Mouse (Mus musculus): ENCODE results near the gene Bcl7b.

Bcl7b gene

DNA sequence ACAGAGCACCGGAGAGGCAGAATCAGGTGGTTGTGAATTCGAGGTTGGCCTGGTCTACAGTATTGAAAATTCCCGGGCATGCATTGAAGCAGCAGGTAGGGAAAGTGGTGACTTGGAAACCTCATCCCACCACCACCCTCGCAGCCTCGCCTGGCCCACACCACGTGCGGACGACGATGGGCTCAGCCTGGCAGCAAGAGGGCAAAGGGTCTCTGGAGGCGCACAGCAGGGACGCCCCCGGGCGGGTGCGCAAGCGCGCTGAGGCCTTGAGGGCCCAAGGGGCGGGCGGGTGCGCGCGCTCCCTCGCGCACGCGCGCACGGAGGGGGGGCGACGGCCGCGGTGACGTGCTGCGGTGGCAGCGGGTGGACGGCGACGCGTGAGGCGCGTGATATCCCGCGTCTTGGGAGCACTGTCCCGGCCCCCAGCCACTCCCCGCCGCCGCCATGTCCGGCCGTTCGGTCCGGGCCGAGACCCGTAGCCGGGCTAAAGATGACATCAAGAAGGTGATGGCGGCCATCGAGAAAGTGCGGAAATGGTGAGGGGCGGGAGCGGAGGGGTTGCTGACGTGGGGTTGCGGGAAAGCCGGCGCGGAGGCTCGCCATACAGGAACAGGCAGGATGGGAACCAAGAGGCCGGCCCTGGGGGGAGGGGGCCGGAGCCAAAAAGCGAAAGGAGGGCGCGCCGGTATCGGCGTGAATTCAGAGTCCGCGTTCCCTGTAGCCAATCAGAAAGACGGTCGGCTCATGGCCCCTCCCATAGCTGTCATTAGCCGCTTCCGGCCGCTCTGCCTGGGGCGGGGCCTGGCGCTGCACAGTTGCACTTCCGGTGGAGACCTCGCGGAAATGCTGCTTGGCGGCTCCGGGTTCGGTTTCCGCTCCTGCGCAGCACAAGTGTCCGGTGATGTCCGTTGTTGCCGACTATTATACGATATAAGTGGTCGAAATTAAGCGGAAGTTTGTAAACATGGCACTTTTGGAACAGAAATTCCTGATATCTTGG, at the start of gene Bcl7b:
TSS of gene Bcl7b (plus strand) at position 221 of the 1,000 bp plus-strand sequence.
- DNase-seq (ENCODE audit: low read depth) = peak; percentile 95

DNA sequence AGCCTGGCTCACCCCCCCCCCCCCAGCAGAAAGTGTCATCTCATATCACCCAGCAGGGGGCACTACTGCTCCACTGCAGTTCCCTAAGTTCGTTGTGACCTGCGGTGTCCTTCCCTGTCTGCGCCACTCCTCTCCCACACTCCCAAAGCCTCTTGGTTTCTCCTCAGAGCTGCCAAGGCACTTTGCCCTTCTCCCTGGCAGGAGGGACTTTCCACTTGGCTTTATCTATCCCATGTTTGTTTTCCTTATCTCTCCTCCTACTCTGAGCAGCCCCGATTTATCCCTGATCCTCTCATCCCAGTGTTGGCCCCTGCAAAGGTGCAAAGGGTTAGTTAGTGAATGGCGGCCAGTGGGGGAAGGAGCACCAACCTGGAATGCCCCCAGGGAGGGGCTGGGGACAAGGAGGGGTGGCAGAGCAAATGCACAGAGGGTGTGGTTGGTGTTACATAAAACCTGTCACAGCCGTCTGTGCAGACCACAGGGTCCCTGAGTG, 49.4 kb upstream of the Bcl7b start:
- DNase-seq (ENCODE audit: low read depth) = peak; percentile 55

DNA sequence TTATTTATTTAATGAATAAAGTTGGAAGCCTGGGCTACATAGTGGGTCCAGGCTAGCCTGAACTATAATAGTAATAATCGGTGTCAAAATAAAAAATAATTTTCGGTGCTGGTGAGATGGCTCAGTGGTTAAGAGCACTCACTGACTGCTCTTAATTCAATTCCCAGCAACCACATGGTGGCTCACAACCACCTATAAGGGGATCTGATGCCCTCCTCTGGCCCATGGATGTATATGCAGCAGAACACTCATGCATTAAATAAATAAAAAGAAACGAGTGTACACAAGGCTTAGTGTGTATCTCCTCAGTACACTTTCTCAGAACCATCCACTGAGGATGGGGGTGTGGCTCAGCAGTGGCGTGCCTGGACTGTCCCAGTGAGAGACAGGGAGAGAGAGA, 47.3 kb upstream of the Bcl7b start:
- no peak for DNase-seq (ENCODE audit: low read depth)

DNA sequence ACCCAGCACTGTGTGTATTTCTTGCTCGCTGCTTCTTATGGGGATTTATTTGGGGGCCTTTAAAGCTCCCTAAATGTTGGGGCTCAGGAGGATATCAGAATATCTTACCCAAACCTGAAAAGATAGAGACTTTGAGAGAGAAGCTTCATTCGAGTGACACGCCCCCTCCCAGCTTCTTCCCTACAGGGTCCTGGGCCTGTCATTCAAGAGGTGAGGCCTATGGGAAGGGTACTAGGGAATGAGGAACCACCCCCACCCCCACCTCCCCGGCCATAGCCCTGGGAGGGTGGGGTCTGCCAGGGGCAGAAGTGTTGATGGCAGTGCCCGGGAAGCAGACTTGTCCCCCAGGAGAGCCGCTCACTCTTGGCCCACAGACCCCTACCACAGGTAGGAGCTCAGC, 42.0 kb upstream of the Bcl7b start:
- no peak for DNase-seq (ENCODE audit: low read depth)

DNA sequence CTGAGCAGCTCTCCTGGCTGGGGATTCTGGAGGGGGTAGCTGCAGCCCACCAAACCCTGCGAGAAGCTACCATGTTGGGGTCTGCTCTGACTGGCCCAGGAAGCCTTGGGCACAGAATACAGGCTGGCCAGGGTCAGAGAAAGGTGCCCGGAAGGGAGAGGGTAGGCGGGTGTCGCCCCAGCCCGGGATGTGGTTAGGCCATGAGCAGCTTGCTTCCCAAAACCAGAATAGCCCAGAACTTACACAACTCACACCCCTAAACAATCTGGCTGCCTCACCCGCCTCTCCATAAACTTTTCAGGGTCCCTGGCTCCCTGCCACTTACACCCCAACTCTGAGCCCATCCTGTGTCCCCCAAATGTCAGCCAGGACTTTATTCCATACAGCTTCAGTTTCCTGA, 40.4 kb upstream of the Bcl7b start:
- DNase-seq (ENCODE audit: low read depth) = no peak

DNA sequence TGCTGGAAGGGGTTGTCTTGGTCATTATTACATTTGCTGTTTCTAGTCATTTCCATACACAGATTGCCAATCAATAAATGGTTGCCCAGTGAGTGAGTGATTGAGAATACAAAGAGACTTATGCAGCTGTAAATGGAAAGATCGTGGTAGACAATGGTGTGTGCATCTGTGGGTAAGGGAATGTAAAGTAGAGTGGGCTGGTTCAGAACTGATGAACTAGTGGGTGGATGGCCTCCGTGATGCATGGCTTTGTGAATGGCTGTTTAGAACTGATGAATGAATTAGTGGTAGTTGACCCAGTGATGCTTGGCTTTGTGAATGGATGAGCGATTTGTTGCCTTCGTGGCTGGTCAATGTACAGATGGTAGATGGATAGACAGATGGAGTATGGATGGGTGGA, 38.3 kb upstream of the Bcl7b start:
- DNase-seq (ENCODE audit: low read depth) = no peak

DNA sequence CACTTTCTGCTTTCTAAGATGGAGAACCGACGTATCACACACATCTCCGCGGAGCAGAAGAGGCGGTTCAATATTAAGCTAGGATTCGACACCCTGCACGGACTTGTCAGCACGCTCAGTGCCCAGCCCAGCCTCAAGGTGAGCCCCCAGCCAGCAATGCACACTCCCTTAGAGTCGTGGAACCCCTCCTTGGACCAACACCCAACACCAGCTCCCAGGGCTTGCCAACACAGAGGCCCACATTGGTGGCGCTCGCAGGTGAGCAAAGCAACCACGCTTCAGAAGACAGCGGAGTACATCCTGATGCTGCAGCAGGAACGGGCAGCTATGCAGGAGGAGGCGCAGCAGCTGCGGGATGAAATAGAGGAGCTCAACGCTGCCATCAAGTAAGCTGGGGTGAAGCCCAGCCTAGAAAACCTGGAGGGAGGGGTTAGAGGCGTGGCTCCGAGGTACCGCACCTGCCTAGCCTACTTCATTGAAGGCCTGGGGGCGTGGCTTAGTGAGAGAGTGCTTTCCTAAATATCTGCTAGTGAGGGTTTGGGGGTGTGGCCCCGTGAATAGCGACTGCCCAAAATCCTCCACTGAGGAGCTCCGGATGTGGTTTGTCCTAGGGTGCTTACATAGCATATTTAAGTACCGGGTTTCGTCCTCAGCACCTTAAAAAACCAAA, 34.2 kb upstream of the Bcl7b start:
- DNase-seq (ENCODE audit: low read depth) = peak; percentile 53

DNA sequence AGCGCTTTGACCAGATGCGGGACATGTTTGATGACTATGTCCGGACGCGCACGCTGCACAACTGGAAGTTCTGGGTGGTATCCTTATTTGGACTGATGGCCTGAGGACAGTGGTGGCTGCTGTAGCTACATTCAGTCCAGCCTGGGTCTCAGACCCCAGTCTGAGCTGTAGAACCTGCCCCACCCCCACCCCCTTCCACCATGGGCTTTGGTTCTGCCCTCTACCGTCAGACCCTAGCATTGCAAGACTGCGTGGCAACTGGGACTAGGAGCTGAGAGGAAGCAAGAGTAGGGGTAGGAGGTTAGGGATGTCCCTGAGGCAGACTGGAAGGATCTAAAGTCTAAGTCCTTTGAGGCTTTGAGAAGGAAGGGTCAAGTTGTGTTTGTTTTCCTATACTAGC, 33.5 kb upstream of the Bcl7b start:
- peak; percentile 53 for DNase-seq (ENCODE audit: low read depth)

DNA sequence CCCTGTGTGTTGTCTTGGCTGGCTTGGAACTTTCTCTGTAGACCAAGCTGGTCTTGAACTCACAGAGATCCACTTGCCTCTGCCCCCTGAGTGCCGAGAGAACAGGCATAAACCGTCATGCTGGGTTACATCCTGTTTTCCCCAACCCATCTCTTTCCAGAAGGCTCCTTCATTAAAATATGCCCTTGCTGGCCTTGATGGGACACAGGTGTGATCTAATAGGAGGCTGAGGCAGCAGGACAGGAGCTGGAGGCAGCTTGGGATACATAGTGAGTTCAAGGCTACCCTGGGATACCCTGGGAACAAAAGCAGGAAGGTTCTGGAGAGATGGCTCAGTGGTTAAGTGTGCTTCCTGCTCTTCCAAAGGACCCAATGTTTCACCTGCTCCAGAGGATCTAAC, 28.2 kb upstream of the Bcl7b start:
- DNase-seq (ENCODE audit: low read depth) = no peak

DNA sequence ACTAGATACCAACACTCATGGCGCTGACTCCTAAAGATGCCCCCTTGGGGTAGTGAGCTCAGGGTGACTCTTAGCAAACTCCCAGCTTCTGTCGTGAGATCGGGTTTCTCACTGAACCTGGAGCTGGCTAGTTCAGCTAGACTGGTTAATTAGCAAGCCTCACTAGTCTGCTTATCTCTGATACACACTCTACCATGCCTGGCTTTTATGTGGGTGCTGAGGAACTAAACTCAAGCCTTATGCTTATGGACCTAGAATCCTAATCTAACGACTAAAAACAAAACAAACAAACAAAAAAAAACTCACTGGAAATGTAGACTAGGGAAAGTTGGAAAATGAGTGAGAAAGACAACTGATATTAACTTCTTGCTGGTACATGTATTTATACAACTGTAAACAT, 23.6 kb upstream of the Bcl7b start:
- DNase-seq (ENCODE audit: low read depth) = no peak

DNA sequence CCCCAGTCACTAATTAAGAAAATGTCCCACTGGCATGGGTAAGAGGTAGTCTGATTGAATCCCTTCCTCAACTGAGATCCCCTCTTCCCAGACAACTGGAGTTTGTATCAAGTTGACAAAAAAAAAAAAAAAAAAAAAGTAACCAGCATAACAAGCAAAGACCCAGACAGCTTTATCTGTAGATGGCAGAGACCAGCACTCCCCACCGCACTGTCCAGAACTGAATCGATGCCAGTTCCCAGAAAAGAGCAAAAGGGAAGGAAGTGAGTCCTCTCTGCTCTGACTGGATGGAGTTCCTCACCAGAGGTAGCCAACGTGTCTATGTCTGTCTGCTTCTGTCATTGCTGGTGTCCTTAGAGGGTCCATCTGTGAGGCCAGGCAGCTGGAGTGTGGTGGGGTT, 22.6 kb upstream of the Bcl7b start:
- DNase-seq (ENCODE audit: low read depth) = no peak

DNA sequence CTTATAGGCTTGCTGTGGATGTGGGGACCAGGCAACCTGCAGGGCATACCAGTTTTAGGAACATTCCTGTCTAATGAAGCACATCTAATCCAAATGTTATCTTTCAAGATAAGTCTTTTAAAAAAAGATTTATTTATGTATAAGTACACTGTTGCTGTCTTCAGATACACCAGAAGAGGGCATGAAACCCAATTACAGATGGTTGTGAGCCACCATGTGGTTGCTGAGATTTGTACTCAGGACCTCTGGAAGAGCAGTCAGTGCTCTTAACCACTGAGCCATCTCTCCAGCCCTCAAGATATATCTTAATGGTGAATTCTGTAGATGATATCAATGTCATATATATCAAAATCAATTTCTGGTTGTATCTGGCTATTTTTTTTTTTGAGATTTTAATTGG, 22.1 kb upstream of the Bcl7b start:
- DNase-seq (ENCODE audit: low read depth) = no peak

DNA sequence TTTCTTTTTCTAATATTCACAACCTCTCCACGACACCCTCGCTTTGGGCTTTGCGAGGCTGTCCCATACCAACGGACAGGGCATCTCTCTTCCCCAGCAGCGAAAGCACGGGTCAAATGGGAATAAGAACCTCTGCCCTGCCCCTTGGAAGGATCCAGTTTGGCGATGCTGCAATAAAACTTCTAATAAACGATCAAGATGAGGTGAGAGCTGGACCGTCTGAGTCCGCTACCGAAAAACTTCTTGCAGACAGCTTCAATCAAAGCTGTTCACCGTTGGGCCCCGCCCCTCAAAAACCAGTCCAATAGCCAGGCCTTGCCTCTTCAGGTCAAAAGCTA, 19.4 kb upstream of the Bcl7b start:
- no peak for DNase-seq (ENCODE audit: low read depth)

DNA sequence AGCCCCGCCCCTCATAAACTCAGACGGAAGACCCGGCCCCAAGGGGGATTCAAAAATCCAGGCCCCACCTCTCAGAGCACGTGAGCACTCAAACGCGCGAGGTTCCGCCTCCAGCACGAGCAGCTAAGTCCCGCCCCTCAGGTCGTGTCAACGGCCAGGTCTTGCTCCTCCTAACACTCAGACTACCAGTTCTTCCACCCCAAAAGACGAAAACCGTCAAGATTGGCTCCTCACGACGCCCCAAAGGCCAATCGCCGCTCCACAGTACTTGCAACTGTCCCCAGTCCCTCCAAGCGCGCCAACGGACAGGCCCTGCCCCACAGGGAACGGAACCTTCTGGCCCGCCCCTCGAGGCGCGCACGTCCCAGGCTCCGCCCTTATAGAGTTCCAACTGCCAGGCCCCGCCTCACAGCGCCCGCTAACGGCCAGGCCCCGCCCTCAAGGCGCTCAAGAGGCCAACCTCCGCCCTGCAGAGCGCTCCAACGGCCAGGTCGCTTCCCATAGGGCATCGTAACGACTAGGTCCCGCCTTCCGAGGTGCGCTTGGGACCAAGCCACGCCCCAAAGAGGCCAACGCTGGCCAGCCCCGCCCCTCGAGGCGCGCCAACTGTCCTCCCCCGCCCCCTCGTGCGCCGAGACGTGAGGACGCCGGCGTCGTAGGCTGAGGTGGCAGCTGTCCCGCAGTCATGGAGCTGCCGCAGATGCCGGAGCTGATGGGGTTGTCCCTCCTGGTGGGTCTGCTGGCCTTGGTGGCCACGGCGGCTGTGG, 18.8 kb upstream of the Bcl7b start, which contains the start of gene Tbl2:
TSS of gene Tbl2 (plus strand) at position 605 of the 767 bp plus-strand sequence.
- DNase-seq (ENCODE audit: low read depth) = peak; percentile 98

DNA sequence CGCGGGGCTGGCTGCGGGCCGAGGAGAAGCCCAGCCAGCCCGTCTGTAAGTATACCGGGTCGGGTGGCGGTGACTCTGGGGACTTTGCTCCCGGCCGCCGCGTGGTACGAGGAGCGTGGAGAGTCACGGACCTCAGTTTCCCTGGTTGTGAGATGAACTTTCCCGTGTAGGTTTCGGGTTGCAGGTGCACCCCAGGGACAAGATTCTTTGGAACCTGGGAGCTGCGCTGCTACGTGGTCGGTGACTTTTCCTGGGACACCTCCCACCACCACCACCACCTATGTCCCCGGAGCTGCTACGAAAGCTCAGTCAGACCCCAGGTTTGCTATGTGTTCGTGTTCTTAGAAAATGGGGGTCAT, 18.3 kb upstream of the Bcl7b start:
- no peak for DNase-seq (ENCODE audit: low read depth)

DNA sequence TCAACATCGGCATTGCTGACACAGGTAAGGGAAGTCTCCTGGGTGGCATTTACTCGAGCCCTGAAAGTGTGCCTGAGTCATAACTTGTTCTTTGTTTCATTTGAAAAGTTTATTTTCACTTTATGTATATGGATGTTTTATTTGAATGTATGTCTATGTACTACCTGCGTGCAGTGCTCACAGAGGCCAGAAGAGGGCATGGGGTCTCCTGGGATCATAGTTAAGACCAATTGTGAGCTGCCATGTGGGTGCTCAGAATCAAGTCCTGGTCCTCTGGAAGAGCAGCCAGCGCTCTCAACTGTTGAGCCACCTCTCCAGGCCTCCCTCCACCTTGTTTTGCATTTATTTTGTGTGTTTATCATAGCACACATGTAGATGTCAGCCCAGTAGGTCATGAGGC, 11.6 kb upstream of the Bcl7b start:
- DNase-seq (ENCODE audit: low read depth) = no peak

DNA sequence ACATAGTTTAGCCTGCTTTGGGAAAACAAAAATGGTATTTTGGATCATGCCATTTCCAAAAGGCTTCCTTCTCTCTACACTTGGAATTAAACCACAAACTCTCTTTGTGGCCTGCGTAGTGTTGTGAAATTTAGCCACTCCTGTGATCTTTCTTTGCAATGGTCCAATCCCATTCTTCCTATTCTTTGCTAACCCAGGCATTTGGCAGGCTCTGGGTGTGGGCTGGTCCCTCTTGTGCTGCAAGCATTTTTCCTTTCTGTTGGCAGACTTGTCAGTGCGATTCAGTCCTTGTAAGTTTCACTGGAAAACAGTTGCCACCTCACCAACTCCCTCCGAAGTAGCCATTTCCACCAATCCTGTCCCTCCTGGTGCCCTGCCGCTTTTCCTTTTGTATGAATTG, 6.9 kb upstream of the Bcl7b start:
- no peak for DNase-seq (ENCODE audit: low read depth)

DNA sequence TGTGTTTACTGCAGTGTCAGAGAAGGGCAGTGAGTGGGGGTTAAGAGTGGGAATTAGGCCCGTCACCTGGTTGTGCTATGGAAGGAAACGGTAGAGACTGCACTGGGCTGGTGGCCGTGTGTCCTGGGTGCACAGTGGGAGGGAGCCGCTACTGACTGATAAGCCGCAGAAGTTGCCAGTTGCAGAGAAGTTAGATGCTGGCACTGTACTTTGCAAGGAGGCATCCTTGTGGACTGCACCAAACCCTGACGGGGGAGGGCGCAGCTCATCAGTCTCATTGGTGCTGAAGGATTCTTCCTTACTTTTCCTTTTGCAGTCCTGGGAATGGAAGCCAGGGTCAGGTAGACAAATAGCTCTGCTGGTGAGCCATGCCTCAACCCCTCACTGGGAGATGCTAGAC, 6.4 kb upstream of the Bcl7b start:
- no peak for DNase-seq (ENCODE audit: low read depth)

DNA sequence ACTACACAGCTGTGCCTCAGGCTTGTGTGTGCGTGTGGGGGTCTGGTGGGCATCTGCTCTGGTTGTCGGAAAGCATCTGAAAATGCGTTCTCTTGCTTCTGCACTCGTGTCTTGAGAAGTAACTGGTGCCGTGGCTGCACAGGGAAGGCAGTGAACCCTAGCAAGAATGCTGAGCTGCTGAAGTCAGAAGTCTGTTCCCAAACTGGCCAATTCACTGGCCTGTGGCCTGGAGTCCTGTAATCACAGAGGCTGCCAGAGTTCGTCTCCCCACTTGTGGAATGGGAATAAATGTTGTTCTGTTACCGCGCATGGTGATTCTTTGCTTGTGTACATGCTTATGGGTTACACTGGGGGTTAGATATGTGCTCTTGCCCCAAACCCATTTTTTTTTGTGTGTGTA, 5.7 kb upstream of the Bcl7b start:
- DNase-seq (ENCODE audit: low read depth) = no peak

DNA sequence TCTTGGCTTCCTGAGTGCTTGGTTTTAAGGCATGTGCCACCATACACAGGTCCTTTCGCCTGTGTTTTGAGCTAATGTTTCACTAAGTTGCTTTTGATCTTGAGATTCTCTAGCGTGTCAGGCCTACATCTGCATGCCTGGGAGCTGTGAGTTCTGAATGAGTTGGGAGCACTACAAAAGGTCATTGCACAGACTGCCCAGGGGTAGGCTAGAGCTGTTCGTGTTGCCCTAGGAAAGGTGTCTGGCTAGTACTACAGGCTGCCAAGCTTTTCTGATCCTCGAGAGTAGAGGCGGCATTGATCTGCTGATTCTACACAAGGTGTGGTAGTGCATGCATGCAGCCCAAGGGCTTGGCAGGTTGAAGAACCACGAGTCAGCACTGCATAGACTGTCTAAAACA, 5.3 kb upstream of the Bcl7b start:
- DNase-seq (ENCODE audit: low read depth) = no peak

DNA sequence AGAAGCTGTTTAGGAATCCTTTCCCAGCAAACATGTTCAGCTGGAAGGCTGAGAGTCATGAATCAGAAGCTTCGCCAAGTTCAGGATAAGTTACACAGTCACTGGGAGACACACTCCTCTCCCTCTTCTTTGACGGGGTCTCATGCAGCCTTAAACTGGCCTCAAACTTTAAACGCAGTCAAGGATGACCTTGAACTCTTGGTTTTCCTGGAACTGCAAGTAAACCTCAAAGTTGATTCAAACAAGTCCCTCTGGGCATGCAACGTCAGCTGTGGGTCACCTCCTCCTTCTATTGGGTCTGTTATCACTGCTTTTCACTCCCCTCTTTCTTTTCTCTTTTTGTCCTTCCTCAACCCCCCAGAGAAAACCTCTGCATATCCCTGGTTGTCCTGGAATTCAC, 1.2 kb upstream of the Bcl7b start:
- DNase-seq (ENCODE audit: low read depth) = no peak

DNA sequence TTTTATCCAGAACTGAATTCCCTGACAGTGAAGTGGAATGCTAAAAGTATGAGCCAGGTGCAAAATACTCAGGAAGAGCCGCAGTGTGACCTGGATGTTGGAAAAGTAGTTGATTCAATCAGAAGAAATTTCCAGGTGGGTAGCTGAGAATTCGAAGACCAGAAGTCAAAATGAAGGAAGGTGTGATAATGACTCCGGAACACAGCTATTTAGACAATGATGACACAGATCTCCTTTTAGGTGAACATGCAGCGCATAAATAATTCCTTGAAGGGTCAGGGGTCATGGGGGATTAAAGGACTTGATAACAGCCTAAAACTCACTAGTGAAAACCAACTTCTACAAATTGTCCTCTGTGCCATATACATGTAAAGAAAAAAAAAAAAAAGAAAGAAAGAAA, 614 bp upstream of the Bcl7b start:
- DNase-seq (ENCODE audit: low read depth) = no peak

DNA sequence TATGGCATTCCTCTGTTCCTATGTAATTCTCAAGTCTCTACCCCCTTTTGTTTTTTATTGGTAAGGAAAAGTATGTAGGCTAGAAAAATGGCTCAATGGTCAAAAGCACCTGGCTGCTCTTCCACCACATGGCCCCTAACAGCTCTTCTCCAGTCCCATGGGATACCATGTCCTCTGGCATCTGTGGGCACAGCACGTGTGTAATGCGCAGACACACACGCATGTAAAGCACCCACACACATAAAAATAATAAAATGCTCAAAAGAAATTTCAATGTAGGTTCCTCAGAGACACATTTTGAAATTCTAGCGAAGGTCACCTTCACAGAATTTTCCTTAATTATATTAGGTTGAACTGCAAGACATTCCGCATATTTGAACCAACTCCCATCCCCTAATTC, 1.4 kb downstream of the Bcl7b start:
- DNase-seq (ENCODE audit: low read depth) = no peak
